ENCODE assay signal across 14 mouse cellular contexts in genomic region chr14:101501452-101501851, GRCm38 (mm10).
"Had no signal": no experiment of that assay in that cellular context is flagged by ENCODE, and none has a peak within 500 bp of the region (broad histone marks: within the 10 kb centered on the region; RNA-seq: fewer than 3 reads in every experiment).

No protein-coding gene starts in this region.

- ATAC-seq: liver, embryonic 12.5 days had no signal

- H3K27me3 ChIP-seq: liver, embryonic 12.5 days had no signal

- H3K4me3 ChIP-seq: limb, embryonic 10.5 days; liver, embryonic 12.5 days; midbrain, embryonic 10.5 days; myocyte had no signal

- H3K9me3 ChIP-seq: limb, embryonic 10.5 days; liver, embryonic 12.5 days; midbrain, embryonic 10.5 days had no signal

- DNase-seq: kidney, adult 9 months; kidney, postnatal 14 days; lung, postnatal 10 days; midbrain, embryonic 14.5 days; retina, postnatal 1 day; right cerebral cortex, postnatal 4 days; spleen, adult 18-20 months; thymus, adult 2 months; thymus, postnatal 36 days had no signal

- H3K9ac ChIP-seq: liver, embryonic 12.5 days; lung, embryonic 14.5 days had no signal

- H3K27ac ChIP-seq: limb, embryonic 10.5 days; liver, embryonic 12.5 days; midbrain, embryonic 10.5 days had no signal

- H3K4me1 ChIP-seq: liver, embryonic 12.5 days; midbrain, embryonic 10.5 days had no signal

- H3K36me3 ChIP-seq: limb, embryonic 10.5 days; liver, embryonic 12.5 days; midbrain, embryonic 10.5 days had no signal

- H3K4me2 ChIP-seq: liver, embryonic 12.5 days; lung, embryonic 14.5 days had no signal
